Mouse (Mus musculus) stomach, embryonic 16.5 days (tissue): ENCODE data around the gene 1700023F06Rik. TPM values are rescaled to one million over a fixed set of nuclear protein-coding genes. Genes with fewer than 3 reads are reported as not detected.

ENCODE experiments used
- ATAC-seq: fragments of 200-750 bp; cut with Nextera tagmentation; 2 replicates; pipeline ENCODE4 v1.8.0; 2017; ENCODE audit warnings: moderate number of reproducible peaks, moderate TSS enrichment; ENCODE audit not compliant: insufficient read depth, low FRiP score
- H3K27ac ChIP-seq: fragments of 300-500 bp; sonication (generic); 2 replicates; pipeline ENCODE4 v1.5.1; 2014; ENCODE audit warnings: low read length
- H3K27me3 ChIP-seq: fragments of 300-500 bp; sonication (generic); 2 replicates; pipeline ENCODE4 v1.6.1; 2014; ENCODE audit warnings: low read length, control low read depth, mixed read lengths; ENCODE audit not compliant: control insufficient read depth, insufficient read depth
- H3K36me3 ChIP-seq: fragments of 300-500 bp; sonication (generic); 2 replicates; pipeline ENCODE4 v1.6.1; 2014; ENCODE audit warnings: low read length; ENCODE audit not compliant: control insufficient read depth, insufficient read depth
- H3K4me1 ChIP-seq: fragments of 300-500 bp; sonication (generic); 2 replicates; pipeline ENCODE4 v1.6.1; 2014; ENCODE audit warnings: low read length, control low read depth, mixed read lengths; ENCODE audit not compliant: control insufficient read depth, insufficient read depth
- H3K4me2 ChIP-seq: fragments of 300-500 bp; sonication (generic); 2 replicates; pipeline ENCODE4 v1.6.1; 2014; ENCODE audit warnings: low read depth, low read length, mixed read lengths
- H3K4me3 ChIP-seq: fragments of 300-500 bp; sonication (generic); replicated peaks from 2 replicates; pipeline ENCODE4 v1.5.1; 2014; ENCODE audit warnings: mild to moderate bottlenecking, low read length
- H3K9ac ChIP-seq: fragments of 300-500 bp; sonication (generic); 2 replicates; pipeline ENCODE4 v1.6.1; 2014; ENCODE audit warnings: low read length
- H3K9me3 ChIP-seq: fragments of 300-500 bp; sonication (generic); replicated peaks from 2 replicates; pipeline ENCODE4 v1.6.1; 2016; ENCODE audit warnings: low read length, control low read depth; ENCODE audit not compliant: control insufficient read depth
- WGBS: fragments of 180-500 bp; shearing (Covaris S2); extraction: QIAGEN DNeasy Blood & Tissue Kit; methylation state at CpG from one replicate; pipeline ENCODE4 v1.1.7; 2014; 5-methylcytosine and 5-hydroxymethylcytosine counted together
- polyA plus RNA-seq: library from polyadenylated mRNA; unstranded; fragments of >200 nt; fragmentation: Nextera tagmentation; extraction: Ambion mirVana; gene quantifications from 2 replicates; pipeline ENCODE4 v1.2.1, GENCODE M21; 2015

Gene 1700023F06Rik
- polyA plus RNA-seq, 1 experiment from 2014 or later, result 0.83 TPM

DNA sequence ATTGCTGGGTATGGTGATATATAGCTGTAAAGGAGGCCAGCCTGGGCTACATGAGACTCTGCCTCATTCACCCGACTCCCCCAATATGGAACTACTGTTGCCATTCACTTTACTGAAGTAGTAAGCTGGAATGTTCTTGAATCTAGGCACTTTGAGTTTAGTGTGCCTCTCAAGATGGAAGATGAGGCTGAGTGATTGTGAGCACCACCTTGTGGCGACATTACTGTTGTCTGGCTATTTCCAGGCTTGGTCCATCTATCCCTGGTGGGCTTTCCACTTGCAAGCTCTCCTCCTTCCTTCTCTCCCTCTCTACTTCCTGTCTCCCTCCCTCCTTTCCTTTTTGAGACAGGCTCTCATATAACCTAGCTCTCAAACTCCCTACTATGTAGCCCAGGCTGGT lies 23.5 kb downstream of the 1700023F06Rik start:
- Histone ChIP-seq H3K4me2 (no peak overlapping the region), H3K9me3 (no peaks in the 10 kb centered on the region), H3K36me3 (no peaks in the 10 kb centered on the region), H3K4me3 (no peak overlapping the region), H3K27ac (no peak overlapping the region), H3K9ac (no peak overlapping the region), H3K4me1 (no peaks in the 10 kb centered on the region), H3K27me3 (no peaks in the 10 kb centered on the region)
- WGBS, result 37% methylated on average over 2 of the region's 2 CpGs
- no peak for ATAC-seq

DNA sequence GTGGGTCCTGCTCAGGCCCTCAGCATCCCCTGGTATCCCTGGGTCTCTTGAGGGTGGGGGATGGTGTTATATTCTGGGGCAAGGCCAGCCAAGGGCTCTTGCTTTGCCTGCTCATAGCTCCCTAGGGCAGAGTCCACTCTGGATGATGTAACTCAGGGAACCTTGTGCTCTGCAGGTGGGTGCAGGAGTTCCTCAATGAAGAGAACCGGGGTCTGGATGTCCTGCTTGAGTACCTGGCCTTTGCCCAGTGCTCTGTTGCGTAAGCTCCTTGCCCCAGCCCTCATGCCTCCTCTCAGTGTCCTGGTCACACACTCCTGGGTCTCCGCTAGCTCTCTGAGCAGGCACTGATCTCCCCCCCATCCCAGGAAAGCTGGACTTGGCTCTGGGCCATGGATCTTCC lies 26.4 kb downstream of the 1700023F06Rik start:
- H3K27me3 ChIP-seq, result no peaks in the 10 kb centered on the region
- 80% methylated on average over 3 of the region's 3 CpGs for WGBS
- H3K9me3 ChIP-seq, result no peaks in the 10 kb centered on the region
- no peak overlapping the region for H3K4me3 ChIP-seq
- no peak overlapping the region for H3K4me2 ChIP-seq
- H3K27ac ChIP-seq, result no peak overlapping the region
- H3K4me1 ChIP-seq, result no peaks in the 10 kb centered on the region
- no peak; the same call in 1 of the 2 replicates for ATAC-seq
- H3K9ac ChIP-seq, result no peak overlapping the region
- H3K36me3 ChIP-seq, result no peaks in the 10 kb centered on the region

DNA sequence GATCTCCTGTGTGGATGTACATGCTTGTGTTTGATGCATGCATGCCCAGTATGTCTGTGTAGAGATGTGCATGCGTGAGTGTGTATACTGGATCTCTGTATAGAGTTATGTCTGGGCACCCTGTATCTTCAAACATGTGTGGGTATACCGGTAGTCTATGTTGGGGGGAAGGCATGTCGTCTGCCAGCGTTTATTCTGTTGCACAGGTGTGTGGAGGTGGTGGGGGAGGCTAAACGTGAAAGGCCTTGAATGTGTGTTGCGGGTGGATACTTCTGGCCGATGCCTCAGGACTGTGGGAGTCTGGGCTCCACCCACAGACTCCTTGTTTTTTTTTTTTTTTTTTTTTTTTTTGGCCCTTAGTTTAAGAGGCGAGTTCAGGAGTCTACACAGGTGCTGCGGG lies 27.0 kb downstream of the 1700023F06Rik start:
- no peaks in the 10 kb centered on the region for H3K36me3 ChIP-seq
- no peak overlapping the region for H3K9ac ChIP-seq
- H3K4me3 ChIP-seq, result no peak overlapping the region
- WGBS, result 68% methylated on average over 9 of the region's 9 CpGs
- ATAC-seq, result no peak
- H3K9me3 ChIP-seq, result no peaks in the 10 kb centered on the region
- H3K4me1 ChIP-seq, result no peaks in the 10 kb centered on the region
- no peaks in the 10 kb centered on the region for H3K27me3 ChIP-seq
- no peak overlapping the region for H3K4me2 ChIP-seq
- no peak overlapping the region for H3K27ac ChIP-seq

DNA sequence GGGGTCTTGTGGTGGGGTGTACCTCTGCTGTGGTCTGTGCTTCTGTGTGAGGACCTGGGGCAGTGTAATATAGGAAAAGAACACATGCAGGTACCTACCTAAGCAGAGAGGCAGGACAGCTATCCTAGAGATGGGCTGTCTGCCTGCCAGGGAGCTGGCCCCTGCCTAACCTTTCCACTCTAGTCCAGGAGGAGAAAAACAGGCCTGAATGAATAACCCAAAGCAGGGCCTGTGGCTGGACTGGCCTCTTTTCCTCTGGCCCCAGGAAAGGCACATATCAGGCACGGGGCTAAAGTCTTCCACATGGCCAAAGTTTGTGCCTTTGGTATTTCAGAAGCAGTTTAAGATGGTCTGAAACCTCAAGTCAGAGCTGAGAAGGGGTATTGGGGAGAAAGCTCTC lies 27.9 kb downstream of the 1700023F06Rik start:
- no peak overlapping the region for H3K27ac ChIP-seq
- H3K4me1 ChIP-seq, result peaks cover 5% of the 10 kb centered on the region; the same call in 1 of the 2 replicates
- H3K27me3 ChIP-seq, result no peaks in the 10 kb centered on the region
- H3K9me3 ChIP-seq, result no peaks in the 10 kb centered on the region
- no peak overlapping the region for H3K4me3 ChIP-seq
- ATAC-seq, result no peak
- H3K36me3 ChIP-seq, result no peaks in the 10 kb centered on the region
- H3K9ac ChIP-seq, result 0 out of 2 replicates have a peak overlapping the region, but pooled peaks have one; percentile 11
- WGBS, result 61% methylated on average over 1 of the region's 1 CpGs
- H3K4me2 ChIP-seq, result no peak overlapping the region

DNA sequence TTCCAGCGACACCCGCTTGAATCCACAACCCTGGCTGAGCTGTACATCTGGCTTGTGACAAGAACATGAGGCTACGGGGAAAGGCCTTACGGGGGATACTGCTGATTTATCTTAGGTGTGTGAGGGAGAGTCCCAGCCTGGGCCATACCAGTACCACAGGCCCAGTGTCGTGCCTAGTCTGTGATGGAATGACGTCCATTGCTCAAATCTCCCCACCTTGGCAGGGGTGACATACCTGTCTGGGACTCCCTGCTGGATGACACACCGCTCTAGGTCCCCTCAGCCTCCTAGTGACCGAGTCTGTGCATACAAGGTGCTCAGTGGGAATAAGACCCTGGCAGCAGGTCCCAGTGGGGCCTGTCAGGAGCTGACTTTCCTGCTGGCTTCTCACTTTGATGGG lies 29.6 kb downstream of the 1700023F06Rik start:
- H3K36me3 ChIP-seq, result no peaks in the 10 kb centered on the region
- H3K4me2 ChIP-seq, result no peak overlapping the region
- no peak overlapping the region for H3K9ac ChIP-seq
- H3K9me3 ChIP-seq, result no peaks in the 10 kb centered on the region
- H3K4me1 ChIP-seq, result peaks cover 5% of the 10 kb centered on the region; the same call in 1 of the 2 replicates
- no peak for ATAC-seq
- no peaks in the 10 kb centered on the region for H3K27me3 ChIP-seq
- no peak overlapping the region for H3K27ac ChIP-seq
- 82% methylated on average over 8 of the region's 8 CpGs for WGBS
- H3K4me3 ChIP-seq, result no peak overlapping the region

DNA sequence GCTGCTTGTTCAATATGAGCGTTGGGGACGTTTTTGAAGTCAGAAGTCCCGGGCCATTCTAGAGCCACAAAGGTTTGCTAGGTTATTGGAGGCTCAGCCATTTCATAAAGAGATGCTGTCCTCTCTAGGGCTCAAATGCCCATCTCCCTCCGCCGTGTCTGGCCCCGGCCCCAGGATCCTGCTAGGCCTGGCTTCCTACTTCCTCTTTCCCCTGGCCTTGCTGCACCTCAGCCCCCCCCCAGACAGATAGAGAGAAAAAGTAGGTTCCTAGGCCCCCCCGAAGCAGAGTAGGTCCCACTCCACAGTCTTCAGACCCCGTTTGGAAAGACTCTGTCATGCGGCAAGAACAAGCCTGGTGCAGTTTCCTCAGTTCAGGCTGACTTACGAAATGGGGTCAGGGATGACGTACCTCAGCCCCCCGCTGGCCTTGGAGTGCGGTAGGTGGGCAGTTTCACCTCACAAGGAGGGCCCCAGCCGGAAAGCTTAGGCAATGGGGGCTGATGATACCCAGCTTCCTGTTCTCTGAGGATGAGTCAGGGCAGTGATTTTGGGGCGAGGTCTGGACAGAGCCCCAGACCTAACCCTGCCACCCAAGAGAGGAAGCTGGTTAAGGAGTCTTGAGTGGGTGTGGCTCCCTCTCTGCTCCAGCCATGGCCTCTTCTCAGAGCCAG lies 30.4 kb downstream of the 1700023F06Rik start:
- no peak overlapping the region for H3K9ac ChIP-seq
- no peak for ATAC-seq

DNA sequence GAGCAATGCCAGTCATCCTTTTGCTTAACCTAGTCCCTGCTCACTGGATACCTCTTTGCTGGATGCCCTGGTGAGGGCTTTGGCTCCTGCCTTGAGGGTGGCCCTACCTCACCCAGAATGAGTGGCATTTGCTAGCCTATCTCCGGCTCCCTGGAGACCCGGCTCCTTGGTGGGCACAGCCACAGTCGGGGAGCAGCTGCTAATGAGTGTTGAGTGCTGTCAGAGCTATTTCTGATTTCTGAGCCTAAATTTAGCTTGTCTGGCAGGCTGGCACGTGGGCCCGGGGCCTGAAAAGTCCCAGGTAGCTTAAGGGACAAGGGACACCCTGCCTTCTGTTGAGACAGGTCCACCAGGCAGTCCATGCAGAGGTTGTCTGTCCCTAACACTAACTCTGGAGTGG lies 31.1 kb downstream of the 1700023F06Rik start:
- Histone ChIP-seq H3K4me3 (no peak overlapping the region), H3K27ac (no peak overlapping the region), H3K36me3 (no peaks in the 10 kb centered on the region), H3K4me1 (peaks cover 5% of the 10 kb centered on the region; the same call in 1 of the 2 replicates), H3K9ac (no peak overlapping the region), H3K4me2 (no peak overlapping the region), H3K9me3 (no peaks in the 10 kb centered on the region), H3K27me3 (no peaks in the 10 kb centered on the region)
- WGBS, result 83% methylated on average over 5 of the region's 5 CpGs
- ATAC-seq, result no peak

More for the DNA sequence above, 30.4 kb downstream of the 1700023F06Rik start:
- H3K36me3 ChIP-seq, result no peaks in the 10 kb centered on the region
- H3K4me1 ChIP-seq, result peaks cover 5% of the 10 kb centered on the region; the same call in 1 of the 2 replicates
- no peaks in the 10 kb centered on the region for H3K27me3 ChIP-seq
- WGBS, result 78% methylated on average over 15 of the region's 15 CpGs
- H3K27ac ChIP-seq, result no peak overlapping the region
- H3K9me3 ChIP-seq, result no peaks in the 10 kb centered on the region
- H3K4me3 ChIP-seq, result no peak overlapping the region
- no peak overlapping the region for H3K4me2 ChIP-seq

DNA sequence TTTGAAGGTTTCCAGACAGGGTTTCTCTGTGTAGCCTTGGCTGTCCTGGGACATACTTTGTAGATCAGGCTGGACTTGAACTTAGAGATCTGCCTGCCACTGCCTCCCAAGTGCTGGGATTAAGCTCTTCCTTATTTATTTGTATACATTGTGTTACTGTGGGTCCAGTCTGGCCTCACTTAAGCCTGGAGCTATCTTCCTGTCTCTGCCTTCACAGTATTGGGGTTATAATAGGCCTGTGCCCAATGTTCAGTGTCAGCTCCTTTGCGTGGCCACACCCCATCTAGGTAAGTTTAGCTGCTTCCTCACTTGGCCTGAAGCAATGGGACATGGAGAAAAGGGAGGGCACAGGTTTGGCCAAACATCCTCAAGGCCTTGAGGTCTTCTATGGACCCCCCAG lies 31.8 kb downstream of the 1700023F06Rik start:
- peaks cover 5% of the 10 kb centered on the region; the same call in 1 of the 2 replicates for H3K4me1 ChIP-seq
- H3K36me3 ChIP-seq, result no peaks in the 10 kb centered on the region
- WGBS, result 96% methylated on average over 1 of the region's 1 CpGs

DNA sequence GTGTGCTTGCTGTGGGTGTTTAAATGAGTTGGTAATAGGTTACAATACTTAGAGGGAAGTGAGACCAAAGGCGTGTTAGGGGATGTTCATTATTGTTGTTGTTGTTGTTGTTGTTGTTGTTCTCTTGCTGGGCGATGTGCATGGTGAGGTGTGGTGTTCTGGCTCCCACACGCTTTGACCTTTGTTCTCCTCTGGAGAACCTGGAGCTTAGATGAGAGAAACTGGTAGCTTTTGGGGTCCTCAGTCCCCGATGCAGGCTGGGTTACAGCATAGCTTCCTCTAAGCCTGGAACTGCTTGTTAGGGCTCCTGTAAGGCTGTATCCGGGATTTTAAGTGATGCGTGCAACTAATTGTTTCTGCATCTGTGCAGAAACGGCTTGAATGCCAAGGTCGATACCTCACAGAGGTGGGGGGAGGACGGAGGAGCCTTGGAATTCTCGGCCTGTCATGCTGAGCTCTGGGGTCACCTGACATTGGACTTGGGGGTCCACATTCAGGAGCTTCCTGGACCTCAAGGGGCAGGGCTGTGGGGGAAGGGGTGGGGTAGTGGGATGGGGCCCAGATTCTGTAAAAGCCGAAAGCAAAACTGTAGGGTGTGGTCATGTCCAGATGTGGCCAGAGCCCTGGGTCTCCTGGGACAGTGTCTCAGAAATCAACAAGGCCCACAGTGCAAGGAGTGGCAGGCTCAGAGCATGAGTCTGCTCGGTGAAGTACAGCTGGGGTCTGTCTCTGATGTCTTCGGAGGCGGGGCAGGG lies 32.5 kb downstream of the 1700023F06Rik start:
- Histone ChIP-seq H3K4me1 (peaks cover 8% of the 10 kb centered on the region; the same call in 1 of the 2 replicates), H3K36me3 (no peaks in the 10 kb centered on the region), H3K27ac (no peak overlapping the region), H3K27me3 (peaks cover 12% of the 10 kb centered on the region), H3K9ac (no peak overlapping the region), H3K4me2 (no peak overlapping the region), H3K4me3 (no peak overlapping the region), H3K9me3 (no peaks in the 10 kb centered on the region)
- no peak for ATAC-seq
- 55% methylated on average over 14 of the region's 14 CpGs for WGBS

More for the DNA sequence above, 31.8 kb downstream of the 1700023F06Rik start:
- Histone ChIP-seq H3K4me2 (no peak overlapping the region), H3K9ac (no peak overlapping the region), H3K4me3 (no peak overlapping the region), H3K9me3 (no peaks in the 10 kb centered on the region), H3K27me3 (peaks cover 6% of the 10 kb centered on the region), H3K27ac (no peak overlapping the region)
- ATAC-seq, result no peak
